Mouse (Mus musculus): ENCODE data around the gene Zfand6. TPM values are rescaled to one million over a fixed set of nuclear protein-coding genes. Genes with fewer than 3 reads are reported as not detected.

Gene Zfand6
- polyA plus RNA-seq, 3 experiments from 2014 or later: 133 to 169 (median 137) TPM

DNA sequence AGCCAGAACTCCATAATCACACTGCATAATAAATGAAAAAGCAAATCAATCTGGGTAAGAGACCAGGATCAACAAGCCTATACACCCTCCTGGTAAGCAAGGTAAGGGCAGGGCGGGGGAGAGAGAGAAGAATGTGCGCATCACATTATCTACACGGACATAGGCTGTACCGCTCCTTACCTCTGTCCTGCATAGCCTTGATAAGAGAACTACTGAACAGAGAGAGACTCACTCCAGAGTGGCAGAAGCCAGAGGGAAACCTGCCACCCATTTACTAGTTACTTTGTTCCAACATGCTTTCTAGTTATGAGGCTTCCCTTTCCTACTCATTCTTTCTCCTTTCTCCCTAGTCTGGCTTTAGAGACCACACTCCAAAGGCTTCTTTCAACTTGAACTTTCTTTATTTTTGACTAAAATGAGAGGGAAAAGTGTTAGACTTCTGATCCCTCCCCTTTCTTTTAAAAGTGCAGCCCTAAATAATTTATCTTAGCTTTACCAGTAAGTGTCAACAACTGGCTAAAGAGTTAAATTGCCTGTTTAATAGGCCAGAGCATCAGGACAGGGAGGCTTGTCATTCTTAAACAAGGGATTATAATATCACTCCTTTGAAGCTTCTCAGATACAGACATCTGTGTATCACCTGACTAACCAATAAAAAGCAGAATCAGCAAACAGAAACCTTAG is 38.3 kb downstream of the Zfand6 start:
- no peak for ATAC-seq

DNA sequence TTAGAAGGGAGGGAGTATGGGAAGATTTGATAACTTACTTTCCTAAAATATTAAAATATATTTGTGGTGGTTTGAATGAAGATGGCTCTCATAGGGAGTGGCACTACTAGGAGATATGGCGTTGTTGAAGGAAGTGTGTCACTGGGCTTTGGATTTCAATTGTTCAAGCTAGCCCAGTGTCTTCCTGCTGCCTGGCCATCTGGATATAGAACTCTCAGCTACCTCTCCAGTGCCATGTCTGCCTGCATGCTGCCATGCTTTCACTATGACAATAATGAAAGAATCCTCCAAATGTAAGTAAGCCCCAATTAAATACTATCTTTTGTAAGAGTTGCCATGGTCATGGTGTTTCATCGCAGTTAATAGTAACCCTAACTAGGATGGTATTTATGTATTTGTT is 40.7 kb downstream of the Zfand6 start:
- no peak for ATAC-seq

DNA sequence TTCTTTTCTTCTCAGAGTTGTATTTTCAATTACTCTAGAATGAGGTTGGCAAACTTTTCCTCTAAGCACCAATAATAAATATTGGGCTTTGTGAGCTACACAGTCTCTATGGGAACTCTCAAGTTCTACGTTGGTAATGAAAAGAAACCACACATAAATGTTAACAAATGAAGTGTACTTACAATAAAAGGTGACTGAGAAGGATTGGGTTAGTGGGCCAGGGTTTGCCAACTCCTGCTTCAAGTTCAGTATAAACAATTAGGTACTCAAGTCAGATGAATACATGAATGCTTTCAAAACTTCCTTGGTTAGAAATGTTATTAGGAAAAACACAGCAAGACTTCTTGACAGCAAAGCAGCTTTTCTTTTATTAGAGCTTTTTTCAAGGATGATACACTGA is 43.5 kb downstream of the Zfand6 start:
- ATAC-seq: no peak

DNA sequence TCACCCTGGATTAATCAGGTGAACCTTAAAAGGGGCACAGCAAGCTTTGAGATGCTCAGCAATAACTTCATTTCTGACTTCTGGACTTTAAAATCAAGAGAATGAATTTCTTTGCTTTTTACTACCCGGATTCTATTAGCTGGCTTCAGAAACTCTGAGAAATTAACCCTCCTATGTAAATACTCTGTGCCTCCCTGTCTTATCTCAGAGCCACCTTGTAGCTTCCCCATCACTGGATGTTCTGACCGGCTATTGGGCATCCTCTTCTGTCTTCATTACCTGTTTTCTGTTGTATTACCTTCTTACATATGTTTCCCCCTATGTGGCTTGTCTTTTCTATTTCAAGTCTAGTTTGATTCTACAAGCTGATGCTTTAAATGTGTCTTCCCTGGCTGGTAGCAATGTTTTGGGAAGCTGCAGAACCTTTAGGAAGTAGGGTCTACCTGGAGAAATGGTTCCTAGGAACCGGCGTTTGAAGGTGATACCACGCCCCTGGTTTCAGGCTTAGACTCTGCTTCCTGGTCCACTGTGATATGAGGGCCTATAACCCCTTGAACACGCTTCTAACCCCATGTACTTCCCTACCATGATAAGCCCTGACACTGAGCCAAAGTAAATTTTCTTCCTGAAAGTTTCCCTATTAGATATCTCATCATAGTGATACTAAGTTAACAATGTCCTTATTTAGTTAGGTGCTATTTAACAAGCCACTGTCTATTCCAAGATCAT is 46.3 kb downstream of the Zfand6 start:
- ATAC-seq: no peak

DNA sequence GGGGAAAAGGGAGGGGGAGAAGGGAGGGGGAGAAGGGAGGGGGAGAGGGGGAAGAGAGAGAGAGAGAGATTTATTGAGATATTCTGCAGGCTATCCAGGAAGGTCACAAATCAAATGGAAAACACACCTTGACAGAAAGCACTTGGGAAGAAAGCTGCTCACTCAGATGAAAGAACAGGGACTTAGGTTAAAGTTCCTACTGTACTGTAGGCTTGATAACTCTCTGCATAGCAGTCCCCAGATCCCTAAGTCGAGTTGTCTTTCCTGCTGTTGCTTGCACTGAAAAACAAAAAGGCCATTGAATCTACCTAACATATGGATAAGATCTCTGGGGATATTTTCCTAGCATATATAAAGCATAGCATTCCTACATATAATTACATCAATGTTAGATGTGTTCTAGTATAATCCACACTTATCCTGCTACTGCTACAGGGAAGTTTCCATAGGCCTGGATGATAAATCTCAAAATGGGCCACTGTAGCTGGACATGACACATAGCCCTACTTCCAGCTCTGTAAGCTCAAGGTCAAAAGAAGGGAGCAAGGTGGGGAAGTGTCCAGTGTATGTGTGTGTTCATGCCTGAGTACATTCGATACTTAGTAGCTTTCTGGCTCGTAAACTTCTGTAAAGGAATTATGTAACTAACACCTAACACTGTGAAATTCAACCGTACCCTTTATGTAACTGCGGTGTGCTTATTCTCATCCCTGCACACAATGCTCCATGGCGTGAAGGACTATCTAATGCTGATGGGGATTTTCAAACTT is 47.4 kb downstream of the Zfand6 start:
- ATAC-seq: no peak

DNA sequence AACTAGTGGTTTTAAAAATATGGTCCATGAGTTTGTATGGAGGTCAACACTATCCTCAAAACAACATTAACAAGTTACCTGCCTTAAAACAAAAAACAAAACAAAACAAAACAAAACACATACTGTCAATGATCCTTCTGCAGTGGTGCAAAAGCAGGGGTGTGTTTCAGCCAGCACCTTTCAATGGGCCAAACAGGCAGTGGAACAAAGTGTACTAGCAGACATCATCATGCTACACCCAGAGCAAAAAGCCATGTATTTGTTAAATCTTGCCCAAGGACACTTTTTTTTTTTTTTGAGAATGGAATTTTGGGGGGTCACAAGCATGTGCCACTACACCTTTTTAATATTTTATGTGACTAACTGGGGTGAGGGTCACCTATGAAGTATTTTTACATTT is 52.8 kb downstream of the Zfand6 start:
- no peak for ATAC-seq

DNA sequence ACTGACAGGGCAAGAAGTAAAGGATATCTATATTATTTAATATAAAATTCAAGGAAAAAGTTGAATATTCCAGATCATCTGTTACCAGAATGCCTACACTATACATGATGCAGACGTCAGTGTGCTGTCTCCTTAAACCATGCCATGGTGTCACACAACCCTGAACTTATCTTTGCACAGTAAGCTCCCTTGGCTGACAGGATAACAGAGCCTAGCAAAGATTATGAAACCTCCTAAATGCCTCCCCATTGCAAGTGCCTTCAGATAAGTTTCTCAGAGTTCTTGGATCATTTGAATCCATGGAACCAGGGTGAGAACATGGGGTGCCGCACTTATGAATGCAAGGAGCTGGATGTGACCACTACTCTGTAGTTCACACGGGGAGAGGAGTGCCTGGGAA is 57.9 kb downstream of the Zfand6 start:
- ATAC-seq: no peak

DNA sequence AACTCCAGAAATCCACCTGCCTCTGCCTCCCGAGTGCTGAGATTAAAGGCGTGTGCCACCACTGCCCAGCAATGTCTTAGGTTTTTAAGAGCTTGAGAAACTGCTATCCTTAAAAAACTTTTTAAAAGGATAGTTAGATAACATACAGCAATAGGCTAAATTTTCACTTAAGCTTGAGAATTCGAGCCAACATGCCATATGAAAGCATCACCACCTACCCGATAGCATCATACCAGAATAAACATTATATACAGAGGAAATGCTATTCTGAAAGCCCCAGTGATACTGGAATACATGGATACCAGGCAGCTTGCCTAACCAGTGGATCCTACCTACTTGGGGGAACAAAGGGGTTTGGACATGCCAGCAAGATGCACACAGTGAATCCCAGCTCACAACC is 66.0 kb downstream of the Zfand6 start:
- ATAC-seq: no peak

DNA sequence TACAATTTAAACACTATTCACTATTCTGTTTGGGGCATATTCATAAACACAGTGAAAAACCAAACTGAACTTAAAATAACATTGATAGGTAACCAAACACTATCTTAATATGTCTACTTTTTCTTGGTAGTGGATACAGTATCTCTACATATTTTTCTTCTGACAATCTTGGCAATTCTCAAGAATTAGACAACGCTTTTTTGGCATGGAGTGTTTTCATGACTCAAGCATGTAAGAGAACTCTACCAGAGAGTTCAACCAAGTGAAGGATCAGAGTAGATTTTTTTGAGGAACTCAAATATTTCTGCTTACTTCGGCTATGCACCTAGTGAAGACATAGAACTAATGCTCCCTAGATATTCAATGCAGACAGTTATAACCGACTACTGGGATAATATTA is 68.8 kb downstream of the Zfand6 start:
- no peak for ATAC-seq

DNA sequence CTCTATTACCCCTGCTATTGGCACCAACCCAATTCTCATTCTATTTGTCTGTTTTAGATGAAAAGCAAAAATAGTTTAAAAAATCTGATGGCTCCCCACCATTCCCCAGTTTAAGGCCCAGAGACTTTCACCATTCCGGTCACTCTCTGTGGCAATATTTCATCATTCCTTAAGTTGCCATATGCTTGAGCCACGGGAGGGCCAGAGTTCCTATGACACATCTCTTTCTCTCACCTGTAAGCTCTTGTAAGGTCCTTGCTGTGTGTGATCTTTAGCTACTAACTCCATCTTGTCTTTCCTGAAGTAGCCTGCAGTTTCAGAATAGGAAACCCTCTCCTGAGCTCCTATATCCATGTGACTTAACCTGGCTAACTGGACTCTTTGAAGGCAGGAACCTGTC is 70.8 kb downstream of the Zfand6 start:
- no peak for ATAC-seq

DNA sequence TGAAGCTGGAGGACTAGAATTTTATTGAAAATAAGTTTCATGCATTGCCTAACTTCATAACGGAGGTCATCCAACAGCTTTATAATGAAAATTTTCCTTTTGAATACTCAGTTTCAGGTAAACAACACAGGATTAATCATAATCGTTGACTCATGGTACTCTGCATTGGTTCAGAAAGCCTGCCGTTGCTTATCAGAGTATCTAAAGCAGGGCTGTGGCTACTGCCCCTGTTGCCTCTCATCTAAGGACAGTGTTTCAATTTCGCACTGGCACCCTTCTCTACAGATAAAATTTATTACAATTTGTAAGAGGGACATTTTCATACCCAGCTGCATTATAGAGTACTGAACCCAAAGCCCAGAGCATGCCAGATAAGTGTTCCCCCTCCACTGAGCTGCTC is 77.3 kb downstream of the Zfand6 start:
- ATAC-seq: no peak

DNA sequence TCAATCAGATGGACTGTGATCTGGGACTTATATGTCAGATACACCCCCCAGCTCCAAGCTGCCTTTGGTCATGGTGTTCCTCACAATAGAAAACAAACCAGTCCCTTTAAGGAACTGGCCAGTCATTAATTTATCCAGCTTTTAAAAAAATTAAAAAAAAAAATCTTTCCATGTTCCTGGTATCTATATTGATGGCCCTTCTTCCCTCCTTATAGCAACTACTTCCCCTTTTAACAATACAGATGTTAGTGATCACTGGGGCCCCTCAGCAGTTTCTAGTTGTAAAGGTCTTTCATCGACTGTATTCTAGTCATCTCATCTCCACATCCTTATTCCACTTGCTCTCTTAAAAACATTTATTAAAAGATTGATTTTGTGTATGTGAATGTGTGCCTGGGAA is 78.2 kb downstream of the Zfand6 start:
- no peak for ATAC-seq

DNA sequence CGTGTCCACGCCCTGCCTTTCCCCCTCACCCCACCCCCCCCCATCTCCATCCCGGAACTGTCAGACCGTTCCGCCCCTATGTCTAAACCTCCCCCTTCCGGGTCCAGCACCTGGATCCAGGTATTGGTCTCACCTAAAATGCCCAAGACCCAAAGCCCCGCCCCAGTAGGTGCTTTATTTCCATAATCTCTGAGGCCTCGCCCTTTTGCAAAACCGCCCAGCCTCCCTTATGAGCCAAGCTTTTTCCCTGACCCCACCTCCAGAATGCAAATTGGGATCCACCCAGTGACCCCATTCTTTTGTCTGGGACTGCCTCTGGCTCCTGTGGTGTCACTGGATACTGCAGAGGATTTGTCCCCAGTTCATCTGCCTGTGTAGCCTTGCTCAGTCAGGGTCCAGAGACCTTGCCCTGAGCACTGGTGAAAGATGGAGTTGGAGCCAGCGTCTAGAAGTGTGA is 83.4 kb downstream of the Zfand6 start, which contains the start of gene Fah:
Fah (minus strand) TSS at position 430 of the 457 bp plus-strand sequence.
- peak; percentile 1 for ATAC-seq

DNA sequence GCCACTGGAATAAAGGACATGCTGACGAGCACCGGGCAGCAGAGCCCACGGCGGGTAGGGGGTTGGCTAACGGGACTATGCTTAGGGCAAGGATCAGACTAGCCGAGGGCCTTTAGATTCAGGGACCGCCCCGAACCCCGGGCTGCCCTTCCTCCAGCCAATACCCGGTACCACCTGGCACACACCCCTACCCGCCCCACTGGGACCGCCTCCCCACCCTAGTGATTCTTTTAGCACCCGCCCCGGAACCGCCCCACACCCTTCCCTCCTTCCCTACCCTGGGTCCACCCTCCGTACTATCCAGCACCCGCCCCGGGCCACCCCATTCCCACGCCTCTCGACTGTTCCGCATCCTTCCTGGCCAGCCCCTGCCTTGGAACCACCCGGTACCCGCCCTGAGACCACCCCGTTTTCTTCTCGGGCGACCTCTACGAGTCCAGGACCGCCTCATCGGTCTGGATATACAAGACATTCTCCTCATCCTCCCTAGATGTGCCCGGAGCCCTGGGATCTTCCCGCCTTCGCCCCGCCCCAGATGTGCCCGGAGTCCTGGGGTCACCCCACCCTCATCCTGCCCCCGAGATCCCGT is 84.0 kb downstream of the Zfand6 start:
- ATAC-seq: peak; percentile 74

DNA sequence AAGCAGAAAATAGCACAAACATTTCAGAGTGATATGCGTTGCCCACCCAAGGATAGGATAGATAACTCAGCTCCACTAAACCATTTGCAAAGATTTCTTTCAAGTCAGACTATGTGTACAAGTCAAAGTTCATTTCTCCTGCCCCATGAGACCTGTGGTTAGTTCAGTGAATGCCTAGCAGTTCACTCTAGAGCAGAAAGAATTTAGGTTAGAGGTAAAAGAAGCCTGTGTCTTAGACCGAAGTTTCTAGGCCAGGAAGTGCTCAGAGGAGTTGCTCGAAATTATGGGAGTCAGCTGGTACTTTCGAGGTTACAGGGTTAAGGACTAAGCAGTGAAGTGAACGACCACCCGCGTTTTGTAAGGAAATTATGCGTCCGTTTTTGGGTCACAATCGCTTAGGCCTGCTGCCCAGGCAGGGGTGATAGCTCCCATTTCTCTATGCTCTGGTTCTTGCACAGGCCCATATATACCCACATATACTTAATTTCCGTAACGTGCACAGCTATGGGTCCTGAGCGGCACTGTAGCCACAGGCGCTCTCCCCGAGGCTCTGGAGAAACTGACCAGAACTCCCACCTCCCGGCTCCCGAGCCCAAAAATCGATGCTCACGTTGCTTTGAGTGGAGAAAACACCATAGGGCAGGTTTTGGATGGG is 84.6 kb downstream of the Zfand6 start:
- peak; percentile 23 for ATAC-seq

DNA sequence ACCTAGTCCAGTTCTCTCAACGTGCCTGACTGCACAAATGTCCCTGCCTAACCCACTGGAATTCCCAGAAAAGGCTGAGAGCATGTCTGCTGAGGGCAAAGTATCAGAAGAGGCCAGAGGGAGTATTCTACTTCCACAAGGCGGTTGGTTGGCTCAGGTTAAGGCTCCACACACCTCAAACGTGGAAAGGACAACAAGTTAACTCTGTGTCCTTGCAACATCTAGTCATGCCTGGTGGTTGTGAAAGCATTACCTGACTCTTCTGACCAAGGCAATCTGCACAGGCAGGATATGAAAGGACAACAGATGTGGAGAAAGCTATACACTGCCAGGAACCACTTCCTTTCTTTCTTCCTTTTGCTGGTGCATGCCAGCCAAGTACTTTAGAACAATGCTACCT is 85.3 kb downstream of the Zfand6 start:
- ATAC-seq: no peak

DNA sequence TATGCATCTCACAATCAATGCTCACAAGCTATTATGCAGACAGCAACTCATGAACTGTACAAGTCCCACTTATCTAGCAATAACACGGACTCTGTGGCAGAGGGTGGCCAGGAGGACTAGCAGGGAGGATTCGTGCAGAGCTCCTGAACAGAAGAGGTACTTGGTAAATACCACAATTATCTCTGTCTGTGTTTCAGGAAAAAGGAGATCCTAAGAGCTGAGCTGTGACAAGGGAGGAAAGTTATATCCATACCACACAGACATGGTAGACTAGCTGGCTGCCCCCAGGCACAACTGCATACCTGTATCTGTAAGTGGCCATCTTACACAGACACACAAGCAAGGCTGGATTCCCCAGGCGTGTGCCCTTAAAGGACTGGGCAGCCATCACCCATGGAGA is 88.4 kb downstream of the Zfand6 start:
- no peak for ATAC-seq

DNA sequence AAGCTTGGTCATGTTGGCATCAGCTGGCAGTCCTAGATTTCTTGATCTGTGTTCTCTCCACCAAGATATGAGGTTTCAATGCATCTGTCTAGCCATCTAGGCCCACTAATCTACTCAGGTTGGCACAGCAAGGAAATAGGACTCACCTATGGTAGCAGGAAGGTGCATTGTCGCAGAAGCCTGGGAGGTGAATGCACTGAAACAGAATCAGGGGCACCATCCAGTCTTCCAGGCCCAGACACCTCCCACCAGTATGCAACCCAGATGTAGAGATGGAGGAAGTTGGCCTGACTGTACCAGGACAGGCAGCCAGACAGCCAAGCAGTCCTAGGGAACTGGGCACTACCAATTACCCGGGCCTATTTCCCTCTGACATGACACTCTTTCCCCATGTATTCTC is 89.1 kb downstream of the Zfand6 start:
- no peak for ATAC-seq

DNA sequence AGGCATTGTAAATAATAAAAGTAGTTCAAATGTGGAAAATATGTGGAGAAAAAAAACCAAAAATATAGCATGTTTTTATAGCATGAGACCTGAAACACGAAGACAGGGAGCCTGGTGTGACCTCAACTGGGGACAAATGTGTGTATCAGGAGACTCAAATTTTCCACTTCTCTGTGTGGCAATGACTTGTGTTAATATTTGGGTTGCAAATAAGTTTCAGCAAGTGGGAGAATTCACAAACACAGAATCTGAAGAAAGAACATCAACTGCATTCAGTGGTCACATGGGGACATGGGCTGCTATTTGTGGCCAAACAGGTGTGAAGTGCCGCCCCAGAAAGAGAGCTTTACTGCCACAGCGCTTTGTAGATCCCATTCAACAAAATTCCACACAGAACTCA is 93.1 kb downstream of the Zfand6 start:
- ATAC-seq: no peak

DNA sequence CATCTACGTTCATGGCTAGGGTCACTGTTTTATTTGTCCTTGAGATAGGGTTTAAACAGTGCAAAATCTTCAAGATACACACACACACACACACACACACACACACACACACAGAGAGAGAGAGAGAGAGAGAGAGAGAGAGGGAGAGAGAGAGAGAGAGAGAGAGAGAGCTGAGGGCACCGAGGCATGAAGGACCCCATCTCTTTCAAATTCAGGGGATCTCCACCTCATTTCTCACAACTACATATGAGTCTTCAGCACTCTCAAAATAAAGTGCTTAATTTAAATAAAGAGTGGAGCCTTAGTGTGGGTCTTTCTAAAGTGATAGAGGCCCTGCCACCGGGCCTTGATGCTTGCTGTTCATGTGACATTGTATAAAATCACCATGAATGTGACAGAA is 93.8 kb downstream of the Zfand6 start:
- no peak for ATAC-seq

DNA sequence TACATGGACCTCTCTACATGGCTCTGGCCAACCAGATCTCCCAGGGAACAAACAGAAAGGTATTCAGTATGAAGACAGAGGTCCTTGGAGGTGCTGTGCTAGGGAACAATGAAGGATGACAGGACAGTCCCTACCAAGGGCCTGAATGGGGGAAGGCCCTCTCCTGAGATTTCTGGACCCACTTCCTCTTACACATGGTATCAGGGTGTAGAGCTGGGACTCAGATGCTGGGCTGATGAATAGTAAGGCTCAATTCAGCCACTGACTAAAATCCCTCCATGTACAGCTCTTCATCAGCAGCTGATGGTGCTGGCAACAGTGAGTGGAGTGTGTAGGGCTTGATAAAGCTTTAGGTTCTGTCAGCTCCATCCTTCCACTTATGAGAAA is 94.8 kb downstream of the Zfand6 start:
- ATAC-seq: peak; percentile 7

DNA sequence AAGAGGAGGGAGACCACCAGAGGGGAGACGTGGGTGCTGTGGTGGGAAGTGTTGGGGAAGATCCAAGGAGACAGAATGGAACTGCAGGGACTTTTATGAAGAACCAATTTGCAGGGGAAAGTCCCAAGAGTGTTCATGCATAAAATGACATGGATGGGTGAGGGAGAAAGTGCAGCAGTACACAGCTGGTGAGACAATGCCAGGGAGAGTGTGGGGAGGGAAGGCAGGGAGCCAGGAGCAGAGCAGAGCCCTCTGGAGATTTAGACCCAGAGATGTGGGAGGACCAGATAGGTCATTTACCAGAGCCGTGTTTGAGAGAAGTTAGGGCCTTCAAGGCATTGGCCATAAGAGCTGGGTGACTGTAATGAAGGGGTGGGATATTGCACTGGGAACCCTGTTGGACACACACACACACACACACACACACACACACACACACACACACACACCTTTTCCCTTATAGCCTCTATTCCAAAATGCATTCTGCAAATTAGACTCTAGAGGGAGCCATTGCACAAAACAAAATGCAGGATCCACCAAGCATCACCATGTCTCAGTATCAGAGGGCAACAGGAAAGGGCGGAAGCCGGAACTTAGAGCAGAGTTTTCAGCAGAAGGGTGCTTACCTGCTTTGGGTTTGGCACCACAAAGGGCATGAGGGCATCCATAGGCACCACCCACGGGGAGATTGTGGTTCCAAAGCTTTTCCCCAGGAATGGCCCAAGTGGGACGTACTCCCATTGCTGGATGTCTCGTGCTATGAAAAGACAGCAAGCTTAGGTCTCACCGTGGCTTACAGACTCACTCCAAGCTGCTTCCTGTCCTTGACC is 95.5 kb downstream of the Zfand6 start:
- peak; percentile 96 for ATAC-seq

All from inflammation-experienced regulatory T-cells, adult 6 months (primary cell).